Mouse (Mus musculus): ENCODE measurements at regions not wholly inside any gene's neighbourhood (a gene's known extent, or its start where the extent isn't known, plus 50 kb on each side); places are given as distances from the start of the nearest gene placed in this dataset.

- DNase-seq (ENCODE audit: low spot score): no peak
These were observed 179.9 kb downstream of the Fgf10 start for GRCm38 (mm10) chr13:118849541-118849940.

DNA sequence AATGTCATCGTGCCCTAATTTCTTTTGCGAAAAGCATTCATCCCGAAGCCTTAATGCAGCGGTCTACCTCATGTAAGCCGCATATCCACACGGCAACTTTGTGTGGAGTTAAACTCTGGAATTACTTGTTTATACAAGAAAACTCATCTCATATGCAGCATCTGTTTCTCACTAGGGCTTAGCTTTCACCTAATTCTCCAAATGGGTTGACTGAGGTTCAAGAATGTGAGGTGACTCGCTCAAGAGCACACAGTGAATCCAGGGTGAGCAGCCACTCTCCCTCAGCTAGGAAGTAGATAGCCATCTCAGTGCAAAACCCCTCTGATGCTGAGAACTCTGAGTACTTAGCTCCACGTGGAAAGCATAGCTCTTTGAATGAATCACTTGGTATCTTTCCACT, 181.1 kb downstream of the Fgf10 start:
- DNase-seq (ENCODE audit: low spot score): no peak

DNA sequence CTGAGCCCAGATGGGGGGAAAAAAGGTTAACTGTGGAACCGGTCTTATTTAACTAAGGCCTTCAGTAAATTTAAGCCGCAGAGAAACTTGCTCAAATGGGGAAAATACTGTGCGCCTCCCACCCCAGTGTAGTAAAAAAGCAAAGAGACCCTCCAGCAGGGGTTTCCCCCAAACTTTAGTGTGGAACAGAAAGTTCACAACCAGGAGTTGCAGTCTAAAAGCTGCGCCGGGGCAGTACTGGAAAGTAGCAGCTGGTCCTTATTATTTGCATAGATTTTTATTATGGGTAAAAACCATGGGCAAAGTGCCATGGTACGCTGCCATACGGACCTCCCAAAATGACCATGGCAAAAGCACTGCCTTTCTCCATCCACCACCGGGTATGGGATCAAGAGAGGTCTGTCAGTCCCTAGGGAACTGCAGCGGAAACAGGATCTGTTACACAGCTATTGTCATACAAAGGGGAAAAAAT, 216.8 kb downstream of the Fgf10 start:
- DNase-seq (ENCODE audit: low spot score): no peak

DNA sequence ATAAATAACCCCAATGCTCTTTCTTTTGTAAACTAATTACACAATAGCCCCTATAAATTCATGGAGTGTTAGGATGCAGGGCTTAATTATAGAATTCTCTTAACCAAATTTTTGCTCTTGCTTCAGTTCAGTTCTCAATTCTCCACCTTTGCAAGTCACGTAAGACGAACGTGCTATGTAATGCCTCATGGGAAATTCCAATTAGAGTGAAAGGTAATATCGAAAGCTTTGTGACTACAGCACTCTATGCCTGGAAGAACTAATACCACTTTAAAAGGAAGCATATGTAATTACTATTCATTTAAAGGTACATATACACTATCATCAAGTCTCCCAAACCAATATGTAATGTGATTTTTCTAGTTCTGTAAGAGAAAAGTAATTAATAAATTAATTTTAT, 225.5 kb downstream of the Fgf10 start:
- no peak for DNase-seq (ENCODE audit: low spot score)

DNA sequence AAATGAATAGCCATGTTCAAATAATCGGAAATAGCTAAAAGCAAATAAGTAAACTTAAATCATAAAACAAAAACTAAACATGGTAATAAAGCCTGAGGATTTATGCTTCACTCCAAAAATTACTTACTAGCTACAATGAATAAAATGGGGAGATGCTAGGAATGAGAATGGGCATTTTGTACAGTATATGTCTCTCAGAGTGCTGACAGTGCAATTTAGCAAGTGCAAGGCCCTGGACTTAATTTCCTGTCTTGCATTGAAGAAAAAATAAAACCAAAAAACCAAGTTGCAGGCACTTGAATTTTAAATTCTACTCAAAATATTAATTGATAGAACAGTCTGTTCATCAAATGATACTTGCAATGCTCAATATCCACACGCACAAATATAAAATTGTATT, 232.4 kb downstream of the Fgf10 start:
- DNase-seq (ENCODE audit: low spot score): no peak

GRCm38 (mm10) chr13:118910351-118910750, 240.8 kb downstream of the Fgf10 start:
- DNase-seq (ENCODE audit: low spot score): no peak

- DNase-seq (ENCODE audit: low spot score): no peak
These were observed 271.2 kb downstream of the Fgf10 start for GRCm38 (mm10) chr13:118940786-118941185.

- no peak for DNase-seq (ENCODE audit: low spot score)
These were observed 296.6 kb downstream of the Fgf10 start for GRCm38 (mm10) chr13:118966120-118966676.

GRCm38 (mm10) chr13:118967707-118968106, 298.1 kb downstream of the Fgf10 start:
- no peak for DNase-seq (ENCODE audit: low spot score)

- DNase-seq (ENCODE audit: low spot score): no peak
These were observed 305.4 kb downstream of the Fgf10 start for GRCm38 (mm10) chr13:118975008-118975407.

DNA sequence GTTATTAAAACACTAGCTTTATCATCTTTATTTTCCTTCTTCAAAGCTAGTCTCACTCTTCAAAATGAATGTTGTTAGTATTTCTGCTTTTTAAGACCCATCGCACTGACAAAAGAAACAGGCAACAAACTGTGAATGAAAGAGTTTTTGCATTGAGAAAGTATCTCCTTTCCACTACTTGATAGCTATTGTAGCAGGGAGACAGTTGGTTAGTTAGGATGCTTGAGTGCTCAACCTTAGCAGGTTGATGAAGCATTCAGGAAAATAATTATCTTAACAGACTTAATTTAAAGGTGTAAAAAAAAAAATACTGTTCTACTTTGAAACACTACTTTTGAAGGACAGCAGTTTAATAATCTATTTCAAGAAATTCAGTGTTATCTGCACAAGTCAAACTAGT, 305.9 kb downstream of the Fgf10 start:
- no peak for DNase-seq (ENCODE audit: low spot score)

- DNase-seq (ENCODE audit: low spot score): no peak
These were observed 309.9 kb downstream of the Fgf10 start for GRCm38 (mm10) chr13:118979505-118979904.

DNA sequence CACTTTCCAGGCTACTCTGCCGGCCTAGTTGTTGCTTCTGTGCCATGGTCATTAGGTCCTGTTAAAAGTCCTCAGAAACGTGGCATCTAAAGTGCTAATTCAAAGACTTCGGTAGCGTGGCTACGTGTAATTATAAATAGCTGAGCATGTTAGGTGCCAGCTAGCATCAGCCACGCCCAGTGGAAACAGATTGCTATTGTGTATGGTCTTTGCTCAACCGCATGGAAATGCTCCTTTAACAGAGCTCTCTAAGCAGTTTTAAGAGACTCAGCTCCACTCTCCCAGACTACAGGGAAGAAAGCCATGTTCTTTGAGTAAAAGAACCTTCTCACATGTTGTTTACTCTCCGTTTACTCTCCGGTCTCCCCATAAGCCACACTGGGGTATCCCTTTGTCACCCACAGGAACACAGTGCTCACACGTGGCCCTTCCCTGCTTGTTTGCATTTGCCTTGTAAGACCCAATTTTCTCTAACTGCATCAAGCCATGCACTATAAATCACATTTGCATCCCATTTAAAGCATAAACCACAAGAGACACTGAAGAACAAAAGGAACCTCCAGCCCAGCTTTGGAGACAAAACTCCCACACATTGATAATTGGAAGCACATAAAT, 311.7 kb downstream of the Fgf10 start:
- no peak for DNase-seq (ENCODE audit: low spot score)

GRCm38 (mm10) chr13:118985285-118985684, 315.7 kb downstream of the Fgf10 start:
- no peak for DNase-seq (ENCODE audit: low spot score)

DNA sequence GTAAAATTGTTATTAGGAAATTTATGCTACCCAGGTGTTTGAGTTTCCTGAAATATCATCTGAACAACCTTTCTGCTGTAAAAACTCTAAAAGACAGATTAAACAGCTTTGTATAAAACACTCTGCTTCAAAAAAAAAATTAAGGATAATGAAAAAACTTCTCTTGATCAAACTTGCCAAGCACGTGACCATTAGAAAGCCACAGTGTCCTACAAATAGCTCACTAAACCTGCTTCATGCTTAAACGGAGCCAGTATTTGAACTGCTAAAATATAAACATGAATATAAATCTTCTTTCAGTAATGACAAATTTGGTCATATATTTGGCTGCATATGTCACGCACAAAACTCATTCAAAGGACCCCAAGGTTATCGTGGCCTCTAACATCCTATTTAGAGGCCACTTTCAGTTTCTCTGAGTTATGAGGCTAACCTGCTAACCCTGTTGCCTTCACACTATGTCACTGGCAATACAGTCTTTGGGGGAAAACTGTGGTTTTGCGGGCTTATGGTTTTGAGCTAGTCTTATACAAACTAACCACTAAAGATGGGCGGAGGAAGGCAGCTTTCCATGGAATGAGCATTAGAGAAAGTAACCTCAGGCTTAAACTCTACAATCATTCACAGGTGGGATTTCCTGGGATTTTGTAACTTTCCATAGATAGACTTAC, 355.8 kb downstream of the Fgf10 start:
- no peak for DNase-seq (ENCODE audit: low spot score)

DNA sequence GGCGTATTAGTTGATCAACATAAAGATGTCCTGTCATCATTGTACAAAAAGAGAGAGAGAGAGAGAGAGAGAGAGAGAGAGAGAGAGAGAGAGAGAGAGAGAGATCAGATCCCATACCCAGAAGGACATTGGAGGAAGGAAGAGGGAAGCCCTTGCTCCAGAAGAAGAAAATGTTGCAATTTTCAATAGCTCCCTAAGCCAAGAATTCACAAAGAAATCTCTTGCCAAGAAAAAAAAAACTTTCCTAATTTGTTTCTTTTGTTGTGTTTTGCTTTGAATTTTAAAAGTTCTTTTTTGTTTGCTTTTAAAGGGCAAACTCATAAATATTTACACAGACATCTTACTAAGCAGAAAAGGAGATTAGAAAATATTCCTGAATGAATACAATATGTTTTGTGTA, 370.0 kb downstream of the Fgf10 start:
- DNase-seq (ENCODE audit: low spot score): no peak

DNA sequence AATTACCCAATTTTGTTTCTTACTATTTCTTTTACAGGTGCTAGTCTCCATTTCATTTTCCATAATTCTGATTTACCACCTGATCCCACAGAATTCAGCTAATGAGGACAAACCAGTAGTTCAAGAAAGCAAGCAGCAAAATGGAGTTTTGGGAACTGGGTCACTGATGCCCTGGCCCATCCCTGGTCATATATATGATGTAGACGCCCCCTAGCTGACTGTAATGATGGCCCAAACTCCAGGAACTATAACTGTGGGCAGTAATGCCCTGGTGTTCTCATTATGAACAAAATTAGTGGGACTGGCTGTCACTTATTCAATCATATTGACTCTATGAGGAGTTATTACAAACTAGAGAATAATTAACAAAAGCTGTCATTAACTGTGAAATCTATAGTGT, 375.5 kb downstream of the Fgf10 start:
- no peak for DNase-seq (ENCODE audit: low spot score)

DNA sequence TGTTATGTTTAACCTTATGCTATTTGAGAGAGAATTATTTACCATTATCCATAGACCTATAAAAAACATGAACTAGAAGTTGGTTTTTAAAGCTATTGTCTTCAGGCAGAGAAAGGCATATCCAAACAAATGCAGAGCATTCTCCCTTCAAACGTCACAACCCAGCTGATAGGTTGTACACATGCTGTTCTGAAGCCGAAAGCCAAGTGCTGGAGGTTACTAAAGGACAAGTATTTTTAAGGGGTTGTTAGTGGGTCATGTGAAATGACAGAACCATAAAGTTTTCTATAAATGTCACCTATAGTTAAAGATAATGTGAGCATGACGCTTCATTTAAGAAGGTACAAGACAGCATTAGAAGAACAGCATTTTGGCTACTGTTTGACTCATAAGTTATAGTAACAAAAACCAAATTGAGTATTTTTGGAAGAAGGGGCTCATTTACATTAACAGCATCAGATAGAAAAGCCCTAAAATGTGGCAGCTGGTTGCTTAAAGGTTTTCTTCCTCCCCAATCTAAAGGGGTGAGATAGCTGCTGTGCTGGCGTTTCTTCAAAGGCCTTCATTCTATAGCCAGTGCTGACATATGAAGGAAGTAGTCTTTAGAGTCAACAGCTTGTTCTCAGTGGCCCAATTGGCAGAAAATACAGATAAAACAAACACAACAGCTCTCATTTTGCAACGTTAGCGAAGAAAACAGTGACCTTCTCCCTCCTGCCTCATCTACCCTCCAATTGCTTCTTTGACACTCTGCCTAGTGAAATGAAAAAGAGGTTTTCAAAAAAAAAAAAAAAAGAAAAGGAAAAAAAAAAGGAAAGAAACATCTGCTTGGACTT, 359.4 kb upstream of the Paip1 start:
- no peak for DNase-seq (ENCODE audit: low spot score)

DNA sequence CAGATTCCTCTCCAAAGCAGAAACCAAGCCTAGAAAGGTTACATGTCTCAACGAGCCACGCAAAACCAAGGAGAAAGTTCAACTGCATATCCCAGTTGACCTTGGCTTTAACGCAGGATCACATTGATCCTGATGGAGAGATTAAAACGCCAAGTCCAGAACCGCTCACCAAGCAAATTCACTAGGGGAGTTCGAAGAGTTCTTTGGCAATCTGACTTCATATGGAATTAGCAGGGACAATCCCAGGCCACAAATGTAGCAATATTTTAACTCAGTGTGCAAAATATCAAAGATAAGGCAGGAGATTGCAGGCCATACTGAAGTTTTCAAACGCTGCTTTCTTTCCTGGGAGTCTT, 358.8 kb upstream of the Paip1 start:
- no peak for DNase-seq (ENCODE audit: low spot score)

DNA sequence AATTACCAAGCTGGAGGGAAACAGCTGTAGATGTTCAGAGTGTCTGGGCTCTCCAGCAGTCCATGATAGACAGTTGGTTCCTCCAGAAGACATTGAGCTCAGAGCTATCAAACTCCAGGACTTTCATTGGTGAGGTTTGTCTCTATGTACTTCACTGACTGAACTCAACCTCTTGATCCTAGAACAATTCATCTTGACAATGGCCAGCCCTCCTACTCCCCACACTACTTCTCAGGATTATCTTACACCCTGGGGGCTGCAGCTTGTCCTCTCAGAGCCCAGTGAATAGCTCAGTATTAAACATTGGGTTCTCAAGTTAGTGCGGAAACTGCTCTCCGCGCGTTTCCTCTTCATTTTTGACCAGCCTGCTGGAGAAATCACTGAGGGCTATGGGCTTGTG, 349.2 kb upstream of the Paip1 start:
- DNase-seq (ENCODE audit: low spot score): no peak

DNA sequence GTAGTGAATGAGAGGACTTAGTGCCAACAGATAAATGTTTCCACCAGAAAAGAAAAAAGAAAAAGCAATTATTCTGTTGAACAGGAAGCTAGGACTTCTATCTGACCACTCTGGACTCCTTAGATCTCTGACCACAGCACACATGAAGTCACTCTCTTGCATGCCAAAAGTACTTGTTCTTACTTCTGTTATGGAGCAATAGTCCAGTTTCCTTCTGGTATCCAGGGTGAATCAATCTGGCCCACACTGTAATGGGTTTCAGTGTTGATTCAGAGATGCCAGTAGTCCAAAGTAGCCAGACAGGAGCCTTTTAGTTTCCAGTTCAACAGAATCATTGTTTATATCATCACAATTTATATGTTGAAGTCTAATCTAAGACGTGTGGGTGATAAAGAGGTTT, 346.7 kb upstream of the Paip1 start:
- DNase-seq (ENCODE audit: low spot score): no peak

DNA sequence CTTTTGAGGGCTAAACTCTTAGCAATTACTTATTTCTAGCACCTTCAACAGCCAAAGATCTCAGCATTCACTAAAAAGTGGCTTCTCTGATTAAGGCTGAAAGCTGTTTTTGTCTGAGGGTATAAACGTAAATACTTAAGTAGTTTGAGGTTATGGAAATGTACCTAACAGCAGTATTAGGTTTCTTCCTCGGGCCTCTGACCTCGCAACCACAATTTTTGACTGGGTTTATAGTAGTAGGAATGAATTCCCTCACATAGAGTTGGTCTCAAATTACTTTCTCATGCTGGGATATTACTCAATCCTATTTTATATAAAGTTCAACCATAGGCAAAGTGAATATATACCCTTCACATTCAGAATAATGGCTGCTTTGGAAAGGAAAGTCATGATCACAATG, 310.5 kb upstream of the Paip1 start:
- DNase-seq (ENCODE audit: low spot score): no peak

- no peak for DNase-seq (ENCODE audit: low spot score)
These were observed 310.0 kb upstream of the Paip1 start for GRCm38 (mm10) chr13:119118382-119118781.
